14 mouse cellular contexts compared by ENCODE assay signal in genomic region chr10:58404639-58405038, GRCm38 (mm10). TPM values are rescaled to one million over a fixed set of nuclear protein-coding genes. Genes with fewer than 3 reads are reported as not detected.
DNase-seq lines count a peak whose midpoint lies in the region; ATAC-seq and TF ChIP-seq lines count a peak whose summit lies in the region.
"Had no signal": no experiment of that assay in that cellular context is flagged by ENCODE, and none has a peak within 500 bp of the region (broad histone marks: within the 10 kb centered on the region; RNA-seq: fewer than 3 reads in every experiment).

No protein-coding gene starts in this region.

- H3K4me1 ChIP-seq in heart, adult 2 months (ENCODE audit: control insufficient read depth, insufficient read depth, low read length): peaks cover 16% of the 10 kb centered on the region
- H3K4me1 ChIP-seq in brown adipose tissue, adult 24 weeks (ENCODE audit: control insufficient read depth, insufficient read depth, insufficient read length, low read length): peaks cover 14% of the 10 kb centered on the region
- H3K4me1 ChIP-seq in liver, embryonic 14.5 days (replicated peaks; ENCODE audit: control insufficient read depth in 2 of 2, insufficient read depth in 2 of 2, low read length in 1 of 2): peaks cover 7 to 18% of the 10 kb centered on the region in 2 experiments
- H3K4me1 ChIP-seq in midbrain, postnatal 0 days (ENCODE audit: insufficient read depth, low read length): no peaks in the 10 kb centered on the region
- H3K4me1 ChIP-seq: embryonic facial prominence, embryonic 12.5 days had no signal

- peak overlapping the region; percentile 56 for H3K27ac ChIP-seq in heart, adult 2 months
- H3K27ac ChIP-seq in layer of hippocampus, adult 2 months: peak overlapping the region; percentile 74
- peak overlapping the region; percentile 89 for H3K27ac ChIP-seq in brown adipose tissue, adult 24 weeks (replicated peaks; ENCODE audit: low read depth, low read length)
- peak overlapping the region; percentile 45 for H3K27ac ChIP-seq in liver, embryonic 14.5 days
- no peak overlapping the region; the same call in 1 of the 2 replicates for H3K27ac ChIP-seq in midbrain, postnatal 0 days (ENCODE audit: low read depth, low read length)
- H3K27ac ChIP-seq: embryonic facial prominence, embryonic 12.5 days; hindbrain, postnatal 0 days had no signal

- TF ChIP-seq EP300 in heart, adult 2 months (IDR thresholded peaks at IDR 0.05; ENCODE audit: insufficient read depth, low read depth, low read length): no peak
- TF ChIP-seq EP300 in liver, embryonic 14.5 days (IDR thresholded peaks at IDR 0.05; ENCODE audit: low read depth): no peak

- 45% methylated on average over 6 of the region's 6 CpGs for WGBS in heart, adult 2 months
- 60% methylated on average over 6 of the region's 6 CpGs for WGBS in liver, embryonic 14.5 days (ENCODE audit: insufficient replicate concordance)
- WGBS in midbrain, postnatal 0 days: 92% methylated on average over 6 of the region's 6 CpGs

- TF ChIP-seq CTCF in heart, adult 2 months (IDR thresholded peaks at IDR 0.05): no peak
- TF ChIP-seq CTCF in layer of hippocampus, adult 2 months (conservative IDR thresholded peaks at IDR 0.05): no peak
- TF ChIP-seq CTCF in liver, embryonic 14.5 days (IDR thresholded peaks at IDR 0.05; ENCODE audit: low read depth): no peak
- TF ChIP-seq CTCF in midbrain, postnatal 0 days (IDR thresholded peaks at IDR 0.05): no peak

- peak in 1 of 2 experiments; percentile 1 for DNase-seq in heart, adult 2 months
- no peak for DNase-seq in heart, postnatal 4 days
- no peak for DNase-seq in layer of hippocampus, adult 2 months (ENCODE audit: low spot score in 2 of 2)
- no peak for DNase-seq in layer of hippocampus, adult 11-12 months (ENCODE audit: low spot score)
- DNase-seq in liver, embryonic 14.5 days (ENCODE audit: low read depth in 3 of 3, low spot score in 3 of 3): no peak
- no peak for DNase-seq in midbrain, postnatal 0 days (ENCODE audit: low spot score)
- DNase-seq in right cerebral cortex, postnatal 25 days: no peak
- DNase-seq: cerebellum, postnatal 10 days; gastrocnemius, postnatal 14 days; lung, adult 18-20 months had no signal

- intact Hi-C loops in heart, adult 2 months (cut with DNase I): loop anchor here (1.0 to 5.0 kb wide), 2 partner anchors 9 to 43 kb away; partner anchors contain the start of gene Ranbp2

- H3K4me3 ChIP-seq in heart, adult 2 months: no peak overlapping the region
- no peak overlapping the region for H3K4me3 ChIP-seq in layer of hippocampus, adult 2 months
- H3K4me3 ChIP-seq in brown adipose tissue, adult 24 weeks (ENCODE audit: insufficient read depth, low read depth, low read length): no peak overlapping the region
- no peak overlapping the region for H3K4me3 ChIP-seq in liver, embryonic 14.5 days (ENCODE audit: insufficient read depth in 1 of 2, low read depth in 2 of 2, low read length in 2 of 2)
- H3K4me3 ChIP-seq in midbrain, postnatal 0 days (ENCODE audit: low read depth, low read length): no peak overlapping the region
- H3K4me3 ChIP-seq: embryonic facial prominence, embryonic 12.5 days had no signal

- H3K9ac ChIP-seq in heart, adult 2 months (ENCODE audit: low read depth, low read length): no peak overlapping the region
- H3K9ac ChIP-seq in liver, embryonic 14.5 days (replicated peaks): no peak overlapping the region
- H3K9ac ChIP-seq in midbrain, postnatal 0 days (replicated peaks; ENCODE audit: low read length, poor library complexity, severe bottlenecking): no peak overlapping the region
- H3K9ac ChIP-seq: embryonic facial prominence, embryonic 12.5 days had no signal

- H3K4me2 ChIP-seq in liver, embryonic 14.5 days (ENCODE audit: low read depth): peak overlapping the region; percentile 11; the same call in 1 of the 2 replicates
- H3K4me2 ChIP-seq in midbrain, postnatal 0 days (ENCODE audit: low read depth, low read length, poor library complexity, severe bottlenecking): no peak overlapping the region
- H3K4me2 ChIP-seq: embryonic facial prominence, embryonic 12.5 days had no signal

- no peaks in the 10 kb centered on the region for H3K27me3 ChIP-seq in heart, adult 2 months (ENCODE audit: control insufficient read depth, insufficient read depth, low read length)
- H3K27me3 ChIP-seq in liver, embryonic 14.5 days (ENCODE audit: control insufficient read depth, insufficient read depth, low read length): no peaks in the 10 kb centered on the region
- H3K27me3 ChIP-seq in midbrain, postnatal 0 days (ENCODE audit: insufficient read depth, low read length): no peaks in the 10 kb centered on the region
- H3K27me3 ChIP-seq: embryonic facial prominence, embryonic 12.5 days had no signal

- no peak for TF ChIP-seq POLR2A in heart, adult 2 months (IDR thresholded peaks at IDR 0.05; ENCODE audit: insufficient read depth, low read depth, low read length)

- peaks cover 2% of the 10 kb centered on the region; the same call in 1 of the 2 replicates for H3K79me2 ChIP-seq in heart, adult 2 months (replicated peaks; ENCODE audit: control insufficient read depth, insufficient read depth, low read length)

- 0 out of 2 replicates have a peak, but pooled peaks have one; percentile 5 for ATAC-seq in liver, embryonic 14.5 days (ENCODE audit: insufficient read depth)
- ATAC-seq in midbrain, postnatal 0 days (ENCODE audit: low FRiP score): no peak
- ATAC-seq: hindbrain, postnatal 0 days; midbrain, embryonic 16.5 days had no signal

- no peaks in the 10 kb centered on the region for H3K9me3 ChIP-seq in liver, embryonic 14.5 days (ENCODE audit: control insufficient read depth, low read length)
- H3K9me3 ChIP-seq in midbrain, postnatal 0 days (ENCODE audit: low read length): no peaks in the 10 kb centered on the region
- H3K9me3 ChIP-seq: embryonic facial prominence, embryonic 12.5 days had no signal

- peaks cover 73% of the 10 kb centered on the region for H3K36me3 ChIP-seq in heart, adult 2 months (ENCODE audit: control insufficient read depth, insufficient read depth, low read length)
- H3K36me3 ChIP-seq in liver, embryonic 14.5 days (replicated peaks; ENCODE audit: control insufficient read depth, insufficient read depth, low read depth): peaks cover 50% of the 10 kb centered on the region
- H3K36me3 ChIP-seq in midbrain, postnatal 0 days (ENCODE audit: insufficient read depth, low read length): peaks cover 20% of the 10 kb centered on the region

RNA-seq across cellular contexts. Expression of gene Ranbp2, which starts 42.1 kb away (rescaled TPM):
- 10 to 100 TPM; 47.5 to 53.5 TPM for total RNA-seq in heart, adult 2 months (2021)
- 3.2 and 9.5 TPM in 2 replicates for polyA plus RNA-seq in heart, adult 2 months (2012; rRNA removed)
- total RNA-seq in heart, postnatal 4 days (2021): 10 to 100 TPM; 67.4 to 67.5 TPM
- 10 to 100 TPM; 78.2 to 81.5 TPM for total RNA-seq in layer of hippocampus, adult 2 months (2021)
- 20.1 and 23.1 TPM in 2 replicates for polyA plus RNA-seq in brown adipose tissue, adult 24 weeks (2012; ENCODE audit: insufficient read depth, insufficient read length, missing spikeins)
- 6.1 and 11.1 TPM in 2 replicates for polyA plus RNA-seq in liver, embryonic 14.5 days (2012; rRNA removed)
- polyA plus RNA-seq in liver, embryonic 14.5 days (2014; fragmentation: Nextera tagmentation; extraction: Ambion mirVana): 27.2 and 27.3 TPM in 2 replicates
- 40.0 and 49.7 TPM in 2 replicates for total RNA-seq in midbrain, postnatal 0 days (2014; rRNA removed)
- 9.6 and 12.5 TPM in 2 replicates for polyA plus RNA-seq in midbrain, postnatal 0 days (2015; fragmentation: Nextera tagmentation; extraction: Ambion mirVana)
